Mouse (Mus musculus): ENCODE measurements around the gene Actl10. TPM values are rescaled to one million over a fixed set of nuclear protein-coding genes. Genes with fewer than 3 reads are reported as not detected.

Gene Actl10
- polyA plus RNA-seq, 1 experiment from 2014 or later = 0.07 TPM

DNA sequence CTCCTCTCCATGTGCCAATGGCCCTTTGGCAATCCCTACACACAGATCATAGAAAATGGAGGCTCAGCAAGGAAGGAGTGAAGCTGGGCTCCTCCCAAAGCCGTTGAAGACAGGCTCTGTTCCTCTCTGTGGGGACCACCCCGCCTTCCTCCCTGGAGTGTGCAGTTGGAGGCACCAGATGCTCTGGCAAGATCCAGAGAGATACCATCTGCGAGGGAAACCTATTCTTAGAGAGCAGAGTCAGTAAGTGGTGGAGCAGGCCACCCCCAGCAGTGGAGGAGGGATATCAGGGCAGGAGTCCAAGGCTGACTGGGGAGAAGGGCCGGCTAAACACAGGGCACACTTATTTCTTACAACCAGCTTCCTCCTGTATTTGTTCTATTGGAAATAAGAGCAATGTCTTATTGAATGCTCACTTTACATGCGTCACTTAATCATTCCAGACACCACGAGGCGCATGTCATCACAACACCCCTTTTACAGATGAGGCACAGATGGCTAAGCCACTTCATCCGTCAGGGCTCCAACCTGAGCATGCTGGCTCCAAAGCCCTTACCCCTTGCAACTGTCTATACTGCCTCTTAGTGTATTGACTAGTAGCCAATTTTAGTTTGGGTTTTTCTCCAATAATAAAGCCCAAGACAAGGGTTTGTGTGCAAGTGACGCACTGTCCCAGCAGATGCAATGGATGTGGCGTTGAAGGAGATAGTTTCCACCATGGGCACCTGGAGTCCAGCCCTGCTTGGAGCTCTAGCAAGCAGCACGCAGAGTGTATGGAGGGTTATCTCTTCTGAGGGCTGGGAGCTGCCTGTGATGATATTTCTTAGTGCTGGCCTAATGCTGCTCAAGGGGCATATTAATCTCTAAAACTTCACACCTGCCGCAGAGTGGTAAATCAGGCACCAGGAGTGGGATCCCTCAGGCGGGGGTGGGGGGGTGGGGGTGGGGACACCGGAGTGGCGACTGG, 32.6 kb downstream of the Actl10 start:
- H3K36me3 ChIP-seq (replicated peaks) = peaks cover 19% of the 10 kb centered on the region
- H3K4me3 ChIP-seq (replicated peaks) = no peak overlapping the region
- no peak overlapping the region for H3K9ac ChIP-seq
- 37% methylated on average over 15 of the region's 15 CpGs for WGBS (ENCODE audit: insufficient replicate concordance)
- H3K4me1 ChIP-seq (replicated peaks) = peaks cover 24% of the 10 kb centered on the region
- H3K27ac ChIP-seq (replicated peaks) = 0 out of 2 replicates have a peak overlapping the region, but pooled peaks have one; percentile 41
- H3K9me3 ChIP-seq (replicated peaks) = no peaks in the 10 kb centered on the region
- H3K4me2 ChIP-seq = no peak overlapping the region
- H3K27me3 ChIP-seq = no peaks in the 10 kb centered on the region
- ATAC-seq (ENCODE audit: insufficient read depth) = peak; percentile 60

GRCm38 (mm10) chr2:154584931-154585601, 33.5 kb downstream of the Actl10 start:
- 69% methylated on average over 17 of the region's 17 CpGs for WGBS (ENCODE audit: insufficient replicate concordance)
- ATAC-seq (ENCODE audit: insufficient read depth) = no peak
- Histone ChIP-seq H3K27me3 (no peaks in the 10 kb centered on the region), H3K27ac (replicated peaks) (no peak overlapping the region), H3K9ac (no peak overlapping the region), H3K4me2 (no peak overlapping the region), H3K36me3 (replicated peaks) (peaks cover 21% of the 10 kb centered on the region), H3K9me3 (replicated peaks) (no peaks in the 10 kb centered on the region), H3K4me1 (replicated peaks) (peaks cover 24% of the 10 kb centered on the region), H3K4me3 (replicated peaks) (no peak overlapping the region)

GRCm38 (mm10) chr2:154586405-154586804, 34.8 kb downstream of the Actl10 start:
- Histone ChIP-seq H3K4me2 (no peak overlapping the region), H3K36me3 (replicated peaks) (peaks cover 22% of the 10 kb centered on the region), H3K4me1 (replicated peaks) (peaks cover 24% of the 10 kb centered on the region), H3K27ac (replicated peaks) (no peak overlapping the region), H3K4me3 (replicated peaks) (no peak overlapping the region), H3K9me3 (replicated peaks) (no peaks in the 10 kb centered on the region), H3K27me3 (no peaks in the 10 kb centered on the region), H3K9ac (no peak overlapping the region)
- WGBS (ENCODE audit: insufficient replicate concordance) = 64% methylated on average over 5 of the region's 5 CpGs
- ATAC-seq (ENCODE audit: insufficient read depth) = no peak

DNA sequence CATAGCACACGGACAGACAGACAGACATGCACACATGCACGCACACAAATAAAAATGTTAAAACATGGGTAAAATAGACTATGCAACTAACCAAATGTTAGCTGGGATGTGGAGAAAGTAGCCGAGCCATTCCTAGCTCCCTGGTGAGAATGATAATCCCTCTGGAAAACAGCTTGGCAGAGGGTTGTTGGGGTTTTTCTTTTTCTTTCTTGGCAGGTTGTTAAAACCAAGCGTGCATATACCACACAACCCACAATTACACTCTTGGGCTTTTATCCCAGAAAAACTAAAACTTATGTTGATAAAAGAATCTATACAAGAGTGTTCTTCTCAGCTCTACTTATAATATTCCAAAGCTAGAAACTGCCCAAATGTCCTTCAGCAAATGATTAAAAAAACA, 37.5 kb downstream of the Actl10 start:
- Histone ChIP-seq H3K9me3 (replicated peaks) (no peaks in the 10 kb centered on the region), H3K9ac (no peak overlapping the region), H3K27me3 (no peaks in the 10 kb centered on the region), H3K4me3 (replicated peaks) (no peak overlapping the region), H3K27ac (replicated peaks) (no peak overlapping the region), H3K4me2 (no peak overlapping the region), H3K4me1 (replicated peaks) (peaks cover 8% of the 10 kb centered on the region), H3K36me3 (replicated peaks) (peaks cover 44% of the 10 kb centered on the region)
- 80% methylated on average over 4 of the region's 4 CpGs for WGBS (ENCODE audit: insufficient replicate concordance)
- no peak for ATAC-seq (ENCODE audit: insufficient read depth)

DNA sequence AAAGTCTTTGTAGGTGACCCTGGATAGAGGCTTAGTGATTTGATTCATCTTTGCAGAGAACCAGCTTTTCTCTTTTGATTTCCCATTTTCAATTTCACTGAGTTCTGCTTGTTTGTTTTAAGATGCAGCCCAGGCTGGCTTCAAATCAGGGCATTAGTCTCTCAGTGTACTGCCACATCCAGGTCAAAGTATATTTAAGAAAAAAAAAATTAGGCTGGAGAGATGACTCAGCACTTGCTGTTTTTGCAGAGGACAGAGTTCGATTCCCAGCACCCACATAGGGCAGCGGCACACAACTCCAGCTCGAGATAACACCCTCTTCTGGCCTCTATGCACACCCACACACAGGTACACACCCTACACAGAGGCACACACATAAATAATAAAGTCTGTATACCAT, 39.7 kb downstream of the Actl10 start:
- H3K27ac ChIP-seq (replicated peaks) = no peak overlapping the region
- no peaks in the 10 kb centered on the region; the same call in 1 of the 2 replicates for H3K4me1 ChIP-seq (replicated peaks)
- H3K9me3 ChIP-seq (replicated peaks) = no peaks in the 10 kb centered on the region
- peaks cover 66% of the 10 kb centered on the region for H3K36me3 ChIP-seq (replicated peaks)
- no peak overlapping the region for H3K9ac ChIP-seq
- no peak overlapping the region for H3K4me2 ChIP-seq
- no peak for ATAC-seq (ENCODE audit: insufficient read depth)
- H3K27me3 ChIP-seq = no peaks in the 10 kb centered on the region
- H3K4me3 ChIP-seq (replicated peaks) = no peak overlapping the region
- 60% methylated on average over 3 of the region's 3 CpGs for WGBS (ENCODE audit: insufficient replicate concordance)

- Histone ChIP-seq H3K9me3 (replicated peaks) (no peaks in the 10 kb centered on the region), H3K4me3 (replicated peaks) (no peak overlapping the region), H3K4me2 (no peak overlapping the region), H3K9ac (no peak overlapping the region), H3K36me3 (replicated peaks) (peaks cover 48% of the 10 kb centered on the region), H3K4me1 (replicated peaks) (peaks cover 8% of the 10 kb centered on the region; the same call in 1 of the 2 replicates), H3K27ac (replicated peaks) (no peak overlapping the region), H3K27me3 (no peaks in the 10 kb centered on the region)
- 50% methylated on average over 3 of the region's 3 CpGs for whole genome bisulfite sequencing (ENCODE audit: insufficient replicate concordance)
- no peak for ATAC-seq (ENCODE audit: insufficient read depth)
Observed at GRCm38 (mm10) chr2:154593025-154593424, 41.4 kb downstream of the Actl10 start.

- no peaks in the 10 kb centered on the region for H3K9me3 ChIP-seq (replicated peaks)
- peaks cover 47% of the 10 kb centered on the region for H3K36me3 ChIP-seq (replicated peaks)
- no peak overlapping the region for H3K4me3 ChIP-seq (replicated peaks)
- peaks cover 8% of the 10 kb centered on the region for H3K4me1 ChIP-seq (replicated peaks)
- H3K4me2 ChIP-seq = no peak overlapping the region
- no peak for ATAC-seq (ENCODE audit: insufficient read depth)
- H3K9ac ChIP-seq = no peak overlapping the region
- H3K27me3 ChIP-seq = no peaks in the 10 kb centered on the region
- no peak overlapping the region for H3K27ac ChIP-seq (replicated peaks)
- 75% methylated on average over 5 of the region's 5 CpGs for WGBS (ENCODE audit: insufficient replicate concordance)
Observed at GRCm38 (mm10) chr2:154595775-154596174, 44.2 kb downstream of the Actl10 start.

- Histone ChIP-seq H3K36me3 (replicated peaks) (peaks cover 41% of the 10 kb centered on the region), H3K27ac (replicated peaks) (no peak overlapping the region), H3K9ac (no peak overlapping the region), H3K4me3 (replicated peaks) (no peak overlapping the region), H3K9me3 (replicated peaks) (no peaks in the 10 kb centered on the region), H3K4me1 (replicated peaks) (peaks cover 19% of the 10 kb centered on the region), H3K4me2 (no peak overlapping the region), H3K27me3 (no peaks in the 10 kb centered on the region)
- 73% methylated on average over 3 of the region's 3 CpGs for WGBS (ENCODE audit: insufficient replicate concordance)
- no peak for ATAC-seq (ENCODE audit: insufficient read depth)
Observed at GRCm38 (mm10) chr2:154597399-154597798, 45.8 kb downstream of the Actl10 start.

GRCm38 (mm10) chr2:154600586-154600985, 49.0 kb downstream of the Actl10 start:
- no peaks in the 10 kb centered on the region for H3K9me3 ChIP-seq (replicated peaks)
- H3K4me1 ChIP-seq (replicated peaks) = peaks cover 46% of the 10 kb centered on the region
- H3K36me3 ChIP-seq (replicated peaks) = peaks cover 10% of the 10 kb centered on the region
- H3K4me2 ChIP-seq = no peak overlapping the region
- no peak overlapping the region for H3K4me3 ChIP-seq (replicated peaks)
- H3K27me3 ChIP-seq = no peaks in the 10 kb centered on the region
- H3K27ac ChIP-seq (replicated peaks) = no peak overlapping the region
- ATAC-seq (ENCODE audit: insufficient read depth) = no peak
- WGBS (ENCODE audit: insufficient replicate concordance) = 67% methylated on average over 6 of the region's 6 CpGs
- H3K9ac ChIP-seq = no peak overlapping the region

GRCm38 (mm10) chr2:154601324-154601723, 49.7 kb downstream of the Actl10 start:
- WGBS (ENCODE audit: insufficient replicate concordance) = 53% methylated on average over 3 of the region's 3 CpGs
- peak overlapping the region; percentile 18 for H3K4me2 ChIP-seq
- H3K9me3 ChIP-seq (replicated peaks) = no peaks in the 10 kb centered on the region
- H3K27ac ChIP-seq (replicated peaks) = peak overlapping the region; percentile 48; the same call in 1 of the 2 replicates
- H3K9ac ChIP-seq = no peak overlapping the region
- ATAC-seq (ENCODE audit: insufficient read depth) = no peak
- peaks cover 50% of the 10 kb centered on the region for H3K4me1 ChIP-seq (replicated peaks)
- peaks cover 3% of the 10 kb centered on the region; the same call in 1 of the 2 replicates for H3K36me3 ChIP-seq (replicated peaks)
- H3K4me3 ChIP-seq (replicated peaks) = no peak overlapping the region
- H3K27me3 ChIP-seq = no peaks in the 10 kb centered on the region

Data from liver, embryonic 15.5 days (tissue).